Mouse (Mus musculus) limb, embryonic 15.5 days (tissue): Measurements from ENCODE around the gene Trpt1. TPM values are rescaled to one million over a fixed set of nuclear protein-coding genes. Genes with fewer than 3 reads are reported as not detected.

Experiments used
- ATAC-seq: fragments of 200-750 bp; cut with Nextera tagmentation; 2 replicates; pipeline ENCODE4 v1.8.0; 2017; ENCODE audit warnings: low read depth, moderate TSS enrichment; ENCODE audit not compliant: insufficient number of reproducible peaks, low FRiP score, low TSS enrichment
- H3K27ac ChIP-seq: fragments of 300-500 bp; sonication (generic); 2 replicates; pipeline ENCODE4 v1.5.1; 2015; ENCODE audit warnings: moderate library complexity, mild to moderate bottlenecking, inconsistent platforms
- H3K27me3 ChIP-seq: fragments of 300-500 bp; sonication (generic); 2 replicates; pipeline ENCODE4 v1.6.1; 2015; ENCODE audit warnings: inconsistent platforms
- H3K36me3 ChIP-seq: fragments of 300-500 bp; sonication (generic); 2 replicates; pipeline ENCODE4 v1.6.1; 2015; ENCODE audit warnings: inconsistent platforms
- H3K4me1 ChIP-seq: fragments of 300-500 bp; sonication (generic); 2 replicates; pipeline ENCODE4 v1.6.1; 2015; ENCODE audit warnings: inconsistent platforms
- H3K4me2 ChIP-seq: fragments of 300-500 bp; sonication (generic); 2 replicates; pipeline ENCODE4 v1.6.1; 2015; ENCODE audit warnings: mild to moderate bottlenecking, inconsistent platforms
- H3K4me3 ChIP-seq: fragments of 300-500 bp; sonication (generic); 2 replicates; pipeline ENCODE4 v1.5.1; 2015; ENCODE audit warnings: mild to moderate bottlenecking, inconsistent platforms
- H3K9ac ChIP-seq: fragments of 300-500 bp; sonication (generic); 2 replicates; pipeline ENCODE4 v1.6.1; 2015; ENCODE audit warnings: inconsistent platforms
- H3K9me3 ChIP-seq: fragments of 300-500 bp; sonication (generic); 2 replicates; pipeline ENCODE4 v1.6.1; 2016; ENCODE audit warnings: inconsistent platforms
- WGBS: fragments of 180-500 bp; shearing (Covaris S2); methylation state at CpG from one replicate; pipeline ENCODE4 v1.1.7; 2015; 5-methylcytosine and 5-hydroxymethylcytosine counted together
- polyA plus RNA-seq: library from polyadenylated mRNA; unstranded; fragments of >200 nt; fragmentation: Nextera tagmentation; extraction: Ambion mirVana; gene quantifications from 2 replicates; pipeline ENCODE4 v1.2.1, GENCODE M21; 2015

Trpt1 gene
- polyA plus RNA-seq, 1 experiment from 2014 or later = 11.9 TPM

DNA sequence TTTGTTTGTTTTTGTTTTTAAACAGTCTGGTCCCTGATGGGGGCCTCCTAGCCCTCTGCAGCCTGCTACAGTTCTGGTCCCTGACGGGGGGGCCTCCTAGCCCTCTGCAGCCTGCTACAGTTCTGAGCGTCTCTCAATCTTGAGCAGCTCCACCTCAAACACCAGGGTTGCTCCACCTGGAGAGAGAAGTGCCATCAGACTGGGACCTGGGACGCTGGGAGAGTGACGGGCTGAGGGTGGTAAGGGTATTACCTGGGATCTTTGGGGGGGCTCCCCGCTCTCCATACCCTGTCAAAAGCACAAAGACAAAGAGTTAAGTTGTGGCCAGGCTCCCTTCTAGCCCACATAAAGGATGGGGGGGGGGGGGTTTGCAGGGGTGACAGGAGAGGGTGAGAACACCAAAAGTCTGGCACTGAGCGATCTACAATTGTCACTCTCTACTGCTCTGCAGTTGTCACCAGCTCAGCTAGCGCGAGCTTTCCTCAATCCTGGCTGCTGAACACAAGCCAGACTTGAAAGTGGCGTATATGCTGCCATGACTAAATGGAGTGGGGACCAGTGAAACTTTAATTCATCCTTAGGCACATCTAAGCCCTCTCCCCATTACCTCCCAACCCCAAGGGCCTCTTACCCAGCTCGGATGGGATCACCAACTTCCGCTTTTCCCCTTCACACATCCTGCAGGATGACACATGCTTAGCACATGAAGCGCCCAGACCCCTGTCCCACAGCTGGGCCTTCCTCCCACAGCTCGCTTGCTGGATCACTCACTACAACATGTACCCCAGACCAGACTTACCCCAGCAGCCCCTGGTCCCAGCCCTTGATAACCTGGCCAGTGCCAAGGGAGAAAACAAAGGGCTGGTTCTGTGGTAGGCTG is 17.9 kb upstream of the Trpt1 start:
- 81% methylated on average over 13 of the region's 13 CpGs for WGBS
- H3K27ac ChIP-seq = 0 out of 2 replicates have a peak overlapping the region, but pooled peaks have one; percentile 2
- peak overlapping the region; percentile 68; the same call in 1 of the 2 replicates for H3K4me2 ChIP-seq
- H3K4me3 ChIP-seq = peak overlapping the region; percentile 85; the same call in 1 of the 2 replicates
- ATAC-seq = no peak
- H3K4me1 ChIP-seq = peaks cover 54% of the 10 kb centered on the region
- no peaks in the 10 kb centered on the region for H3K9me3 ChIP-seq
- no peak overlapping the region for H3K9ac ChIP-seq
- peaks cover 27% of the 10 kb centered on the region for H3K36me3 ChIP-seq
- no peaks in the 10 kb centered on the region for H3K27me3 ChIP-seq

DNA sequence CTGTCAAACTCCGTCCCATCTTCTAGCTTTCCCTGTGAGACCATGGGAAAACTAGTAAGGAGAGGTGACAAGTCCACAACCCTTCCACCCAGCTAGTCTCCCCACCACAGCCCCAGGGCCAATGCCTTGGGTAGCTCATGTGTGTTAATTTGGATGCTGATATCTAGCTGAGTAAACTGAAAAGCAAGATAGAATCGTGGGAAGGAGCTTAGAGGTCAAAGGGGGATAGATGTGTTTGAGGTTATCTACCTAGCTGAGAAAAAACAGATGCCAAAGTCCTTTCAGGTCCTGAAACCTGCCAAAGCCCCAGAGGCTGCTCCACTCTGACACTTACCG is 17.3 kb upstream of the Trpt1 start:
- no peak overlapping the region for H3K9ac ChIP-seq
- peak overlapping the region; percentile 83 for H3K27ac ChIP-seq
- peak overlapping the region; percentile 68 for H3K4me2 ChIP-seq
- no peaks in the 10 kb centered on the region for H3K9me3 ChIP-seq
- peaks cover 31% of the 10 kb centered on the region for H3K36me3 ChIP-seq
- no peaks in the 10 kb centered on the region for H3K27me3 ChIP-seq
- H3K4me3 ChIP-seq = peak overlapping the region; percentile 85
- WGBS = 40% methylated on average over 3 of the region's 3 CpGs
- H3K4me1 ChIP-seq = peaks cover 54% of the 10 kb centered on the region
- no peak for ATAC-seq

DNA sequence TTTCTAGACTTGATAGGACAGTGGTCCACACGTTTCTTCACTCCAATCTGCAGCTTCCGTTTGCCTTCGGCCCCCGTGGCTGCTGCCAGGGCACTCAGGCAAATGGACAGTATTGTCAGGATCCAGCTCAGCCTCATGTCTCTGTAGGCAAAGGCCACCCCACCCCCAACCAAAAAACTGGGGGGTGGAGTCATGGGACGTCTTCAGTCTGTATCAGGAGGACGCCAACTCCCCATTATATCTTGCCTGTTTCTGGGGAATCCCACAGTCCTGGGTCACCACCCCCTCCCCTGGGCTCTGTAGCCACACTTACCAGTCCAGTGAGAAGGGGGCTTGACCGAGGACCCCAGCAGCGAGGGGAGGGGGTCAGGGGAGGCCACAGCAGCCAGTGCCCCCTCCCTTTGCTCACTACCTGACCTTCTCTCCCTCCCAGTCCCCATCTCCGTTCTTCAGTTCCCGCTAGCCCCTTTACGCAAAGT is 16.9 kb upstream of the Trpt1 start:
- Histone ChIP-seq H3K27ac (peak overlapping the region; percentile 83), H3K4me3 (peak overlapping the region; percentile 85), H3K4me1 (peaks cover 49% of the 10 kb centered on the region), H3K9ac (peak overlapping the region; percentile 37), H3K9me3 (no peaks in the 10 kb centered on the region), H3K36me3 (peaks cover 35% of the 10 kb centered on the region), H3K4me2 (peak overlapping the region; percentile 68), H3K27me3 (no peaks in the 10 kb centered on the region)
- no peak for ATAC-seq
- WGBS = 15% methylated on average over 11 of the region's 11 CpGs

DNA sequence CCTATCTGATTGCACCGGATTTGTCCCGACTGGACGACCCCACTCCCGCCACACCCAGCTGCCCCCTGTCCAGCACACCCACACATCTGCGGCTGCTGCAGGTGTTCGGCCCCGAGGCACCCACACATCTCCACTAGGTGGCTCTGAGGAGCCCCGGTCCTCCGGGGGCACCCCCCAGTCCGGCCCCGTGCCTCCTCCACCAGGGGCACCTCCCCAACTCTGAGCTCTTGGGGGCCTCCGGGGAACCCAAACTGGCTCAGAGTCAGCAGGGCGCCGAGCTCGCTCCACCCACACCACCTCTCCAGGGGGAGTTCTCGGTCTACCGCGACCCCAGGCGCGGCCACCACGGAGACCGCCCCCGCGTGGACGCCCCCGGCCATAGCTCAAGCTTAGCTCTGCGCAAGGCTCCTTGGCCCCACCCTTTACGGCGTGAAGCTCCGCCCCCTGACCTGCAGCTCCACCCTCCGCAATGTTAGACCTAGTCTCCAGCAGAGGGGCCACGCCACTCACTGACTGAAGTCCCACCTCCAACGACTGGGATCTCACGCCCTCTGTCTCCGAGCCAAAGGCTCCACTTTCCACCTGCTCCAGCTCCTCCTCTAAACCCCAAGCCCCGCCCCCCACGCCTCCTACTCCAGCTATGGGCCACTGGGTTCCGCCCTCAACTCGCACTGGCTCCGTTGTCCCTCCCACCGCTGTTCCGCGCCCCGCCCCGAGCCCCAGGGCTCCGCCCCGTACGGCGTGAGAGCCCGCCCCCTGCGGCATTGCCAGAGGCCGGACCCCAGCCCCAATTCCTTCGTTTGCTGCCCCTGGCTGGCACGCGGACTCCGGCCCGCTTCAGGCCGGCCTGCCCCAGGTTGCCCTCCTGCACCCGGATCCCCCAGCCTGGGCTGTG is 16.2 kb upstream of the Trpt1 start:
- H3K27me3 ChIP-seq = no peaks in the 10 kb centered on the region
- peaks cover 48% of the 10 kb centered on the region for H3K4me1 ChIP-seq
- 1% methylated on average over 58 of the region's 59 CpGs for WGBS
- ATAC-seq = peak; percentile 91
- peak overlapping the region; percentile 85 for H3K4me3 ChIP-seq
- H3K27ac ChIP-seq = peak overlapping the region; percentile 95
- peak overlapping the region; percentile 68 for H3K4me2 ChIP-seq
- peak overlapping the region; percentile 75 for H3K9ac ChIP-seq
- H3K36me3 ChIP-seq = peaks cover 39% of the 10 kb centered on the region
- no peaks in the 10 kb centered on the region for H3K9me3 ChIP-seq

DNA sequence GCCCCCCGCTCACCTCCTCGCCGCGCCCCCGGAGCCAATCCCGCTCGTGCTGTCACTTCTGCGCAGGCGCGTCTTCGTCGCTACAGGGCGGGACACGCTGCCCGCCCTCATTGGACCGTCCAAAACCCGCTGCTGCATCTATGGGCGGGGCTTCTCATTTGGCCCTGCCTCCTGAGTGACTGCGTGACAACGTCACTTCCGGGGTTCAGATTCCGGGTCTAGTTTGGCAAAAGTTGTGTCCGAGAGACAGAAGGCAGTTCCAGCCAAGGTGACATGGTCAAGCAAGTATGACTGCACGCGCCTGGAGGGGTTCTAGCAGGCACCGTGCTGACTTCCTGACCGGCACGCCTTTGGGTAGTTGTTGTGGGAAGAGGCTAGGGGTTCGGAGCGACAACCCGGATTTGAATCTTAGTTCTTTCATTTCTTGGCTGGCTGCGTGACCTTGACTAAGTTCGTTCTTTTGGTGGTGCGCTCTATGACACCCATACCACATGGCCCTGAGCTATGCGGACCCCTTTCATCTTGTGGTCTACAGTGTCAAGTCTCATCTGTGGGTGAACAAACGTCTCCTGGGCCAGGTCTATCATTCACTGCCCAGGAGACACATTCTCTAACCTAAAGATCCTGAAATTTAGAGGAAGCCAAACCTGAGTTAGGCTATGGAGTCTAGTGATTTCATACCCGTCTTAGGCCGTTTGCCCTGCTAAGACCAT is 15.4 kb upstream of the Trpt1 start, which contains the start of gene Fkbp2:
Fkbp2 (minus strand) TSS at position 121 of the 713 bp plus-strand sequence.
- Histone ChIP-seq H3K4me3 (peak within 1 kb of the TSS; percentile 85), H3K36me3 (peaks cover 47% of the 10 kb centered on the region)
- under 1% methylated on average over 38 of the region's 38 CpGs for WGBS

DNA sequence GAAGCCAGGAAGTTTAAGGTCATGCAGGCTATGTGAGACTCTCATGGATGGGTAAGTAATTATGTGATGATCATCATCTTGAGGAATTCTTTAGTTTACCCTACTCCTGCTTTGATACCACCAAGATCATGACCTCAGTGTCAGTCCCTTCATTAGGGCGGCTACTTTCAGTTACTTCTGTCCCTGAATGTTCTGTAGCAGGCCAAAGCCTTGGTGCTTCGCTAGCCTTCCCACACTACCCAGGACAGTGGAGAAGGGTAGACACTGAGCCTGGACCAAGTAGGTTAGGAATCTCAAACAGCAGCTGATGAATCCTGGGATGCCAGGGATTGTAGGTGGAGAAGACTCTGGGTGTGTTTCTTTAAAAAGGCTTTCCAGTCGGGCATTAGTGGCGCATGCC is 14.5 kb upstream of the Trpt1 start:
- no peak overlapping the region for H3K27ac ChIP-seq
- WGBS = 92% methylated on average over 4 of the region's 4 CpGs
- H3K27me3 ChIP-seq = no peaks in the 10 kb centered on the region
- peak overlapping the region; percentile 68; the same call in 1 of the 2 replicates for H3K4me2 ChIP-seq
- ATAC-seq = no peak
- no peaks in the 10 kb centered on the region for H3K9me3 ChIP-seq
- H3K4me1 ChIP-seq = peaks cover 46% of the 10 kb centered on the region
- H3K4me3 ChIP-seq = no peak overlapping the region
- peaks cover 50% of the 10 kb centered on the region for H3K36me3 ChIP-seq
- H3K9ac ChIP-seq = no peak overlapping the region

More for the DNA sequence above, 15.4 kb upstream of the Trpt1 start, which contains the start of gene Fkbp2:
- peak within 1 kb of the TSS; percentile 95 for H3K27ac ChIP-seq
- peaks cover 48% of the 10 kb centered on the region for H3K4me1 ChIP-seq
- no peaks in the 10 kb centered on the region for H3K27me3 ChIP-seq
- peak within 1 kb of the TSS; percentile 75 for H3K9ac ChIP-seq
- peak within 1 kb of the TSS; percentile 68 for H3K4me2 ChIP-seq
- peak; percentile 90 for ATAC-seq
- H3K9me3 ChIP-seq = no peaks in the 10 kb centered on the region

DNA sequence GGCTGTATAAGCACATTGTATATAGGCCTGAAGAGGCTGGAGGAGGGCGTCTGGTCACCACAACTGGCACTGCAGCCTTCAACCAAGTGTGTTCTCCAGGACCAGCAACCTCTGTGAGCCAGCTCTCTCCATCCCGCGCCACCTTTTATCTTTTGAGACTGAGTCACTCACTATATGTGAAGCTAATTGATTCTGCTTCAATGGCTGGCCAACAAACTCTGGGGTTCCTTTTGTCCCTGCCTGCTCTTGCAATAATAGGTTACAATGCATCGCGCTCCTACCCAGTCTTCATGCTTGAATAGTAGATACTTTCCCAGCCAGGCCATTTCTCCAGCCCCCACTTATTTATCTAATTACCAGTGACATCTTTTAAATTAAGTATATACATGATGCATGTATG is 12.3 kb upstream of the Trpt1 start:
- WGBS = 95% methylated on average over 5 of the region's 5 CpGs
- Histone ChIP-seq H3K9ac (no peak overlapping the region), H3K4me1 (peaks cover 41% of the 10 kb centered on the region), H3K4me3 (no peak overlapping the region), H3K36me3 (peaks cover 36% of the 10 kb centered on the region), H3K4me2 (no peak overlapping the region), H3K27ac (no peak overlapping the region), H3K27me3 (no peaks in the 10 kb centered on the region), H3K9me3 (no peaks in the 10 kb centered on the region)
- ATAC-seq = no peak

DNA sequence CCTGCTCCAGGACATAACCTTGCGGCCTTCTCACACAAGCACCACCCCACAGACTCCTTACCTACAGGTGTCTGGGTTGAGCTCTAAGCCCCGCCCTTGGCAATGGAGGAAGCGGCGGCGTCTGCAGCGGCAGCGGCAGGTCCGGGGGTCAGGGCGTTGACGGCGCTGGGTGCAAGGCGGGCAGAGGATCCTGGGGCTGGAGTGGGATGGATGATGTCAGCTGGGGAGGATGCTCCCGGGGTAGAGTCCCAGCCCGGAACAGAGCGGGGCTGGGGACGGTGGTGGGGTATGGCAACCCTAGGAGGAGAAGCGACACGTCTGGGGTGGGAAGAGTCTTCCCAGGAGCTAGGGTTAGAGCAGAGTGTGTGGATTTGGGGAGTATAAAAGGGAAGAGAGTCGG is 10.6 kb upstream of the Trpt1 start:
- Histone ChIP-seq H3K4me1 (peaks cover 30% of the 10 kb centered on the region), H3K9ac (no peak overlapping the region), H3K4me3 (no peak overlapping the region), H3K27ac (no peak overlapping the region), H3K27me3 (no peaks in the 10 kb centered on the region), H3K36me3 (peaks cover 36% of the 10 kb centered on the region), H3K4me2 (no peak overlapping the region), H3K9me3 (no peaks in the 10 kb centered on the region)
- ATAC-seq = no peak
- 85% methylated on average over 19 of the region's 19 CpGs for WGBS

DNA sequence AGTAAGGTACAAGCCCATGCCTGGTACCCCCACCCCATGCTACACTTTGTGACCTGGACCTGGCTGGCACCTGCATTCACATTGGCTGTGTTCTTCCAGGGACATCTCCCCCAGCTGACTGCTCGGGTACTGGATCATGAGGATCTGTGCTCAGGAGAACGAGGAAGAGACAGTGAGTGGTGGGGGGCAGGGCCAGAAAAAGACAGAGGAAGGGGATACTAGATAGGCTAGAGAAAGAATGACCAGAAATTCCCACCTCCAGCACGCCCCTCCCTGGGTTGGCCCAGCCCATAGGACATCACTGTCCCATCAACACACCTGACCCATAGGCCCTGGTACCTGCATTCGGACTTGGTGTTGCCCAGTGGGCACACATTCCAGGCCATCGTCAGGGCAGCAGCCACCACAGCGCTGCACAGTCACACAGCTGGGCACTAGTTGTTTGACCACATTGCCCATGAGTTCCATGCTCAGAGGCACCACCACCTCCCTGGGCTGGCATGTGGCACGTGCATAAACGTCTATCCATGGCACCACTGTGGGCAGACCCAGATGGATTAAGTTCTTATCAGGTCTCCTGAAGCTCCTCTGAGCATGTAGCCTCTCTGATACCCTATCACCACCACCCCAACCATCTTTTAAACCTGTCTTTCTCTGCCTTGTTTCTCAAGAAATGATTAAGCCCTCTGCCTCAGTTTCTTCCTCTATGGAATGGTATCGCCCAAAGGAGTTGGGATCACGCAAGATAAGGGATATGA is 9.8 kb upstream of the Trpt1 start:
- ATAC-seq = no peak
- Histone ChIP-seq H3K4me1 (peaks cover 26% of the 10 kb centered on the region), H3K9ac (peak overlapping the region; percentile 93; the same call in 1 of the 2 replicates), H3K36me3 (peaks cover 36% of the 10 kb centered on the region), H3K27ac (peak overlapping the region; percentile 90; the same call in 1 of the 2 replicates), H3K9me3 (no peaks in the 10 kb centered on the region), H3K4me2 (peak overlapping the region; percentile 83), H3K4me3 (peak overlapping the region; percentile 91), H3K27me3 (no peaks in the 10 kb centered on the region)
- 76% methylated on average over 10 of the region's 10 CpGs for WGBS

DNA sequence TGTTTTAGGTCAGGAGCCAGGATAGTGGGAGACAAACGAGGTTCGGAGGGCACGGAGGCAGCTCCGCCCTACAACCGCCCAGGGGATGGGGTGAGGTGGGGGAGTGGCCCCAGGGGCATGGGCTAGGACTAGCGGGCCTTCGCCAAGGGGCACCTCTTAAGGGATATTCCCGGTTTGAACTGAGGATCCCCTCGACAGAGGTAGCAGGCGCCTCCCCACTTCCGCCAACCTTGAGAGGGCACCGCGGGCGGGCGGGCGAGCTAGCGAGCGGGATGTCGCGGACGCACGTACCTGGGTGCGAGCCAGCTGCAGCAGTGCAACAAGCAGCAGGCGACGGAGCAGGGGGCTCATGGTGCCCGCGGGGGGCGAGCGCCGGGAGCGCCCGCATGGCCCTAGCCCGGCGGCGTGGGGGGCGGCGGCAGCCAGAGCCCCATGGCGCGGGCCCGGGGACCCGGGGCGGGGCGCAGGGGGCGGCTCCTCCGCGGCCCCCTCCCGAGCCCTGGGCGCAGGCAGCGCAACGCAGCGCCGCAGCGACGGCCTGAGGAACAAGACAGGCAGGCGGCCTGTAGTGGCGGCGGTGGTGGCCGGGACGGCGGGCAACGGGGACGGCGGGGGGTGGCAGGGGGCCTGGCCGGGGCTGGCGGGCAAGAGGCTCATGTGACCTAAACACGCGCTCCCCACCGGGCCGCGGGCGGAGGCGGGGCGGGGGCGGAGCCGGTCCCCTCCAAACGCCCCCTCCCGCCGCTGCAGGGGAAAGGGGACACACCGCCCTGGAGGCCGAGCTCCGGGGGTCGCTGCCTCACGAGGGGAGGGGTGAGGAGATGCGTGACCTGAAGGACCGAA is 8.6 kb upstream of the Trpt1 start, which contains the start of gene Vegfb:
Vegfb (minus strand) TSS at position 591 of the 843 bp plus-strand sequence.
- Histone ChIP-seq H3K36me3 (peaks cover 30% of the 10 kb centered on the region), H3K4me2 (peak within 1 kb of the TSS; percentile 83), H3K9ac (peak within 1 kb of the TSS; percentile 93), H3K27me3 (no peaks in the 10 kb centered on the region), H3K4me1 (peaks cover 30% of the 10 kb centered on the region), H3K4me3 (peak within 1 kb of the TSS; percentile 91), H3K27ac (peak within 1 kb of the TSS; percentile 90), H3K9me3 (no peaks in the 10 kb centered on the region)
- WGBS = under 1% methylated on average over 70 of the region's 85 CpGs
- ATAC-seq = peak; percentile 35; the same call in 1 of the 2 replicates
